Mouse (Mus musculus) kidney, adult 2 months (tissue): ENCODE results near the gene Pld1. TPM values are rescaled to one million over a fixed set of nuclear protein-coding genes. Genes with fewer than 3 reads are reported as not detected.

Experiments
- DNase-seq: peaks from one replicate; pipeline ENCODE4 v3.0.0; 2021
- H3K27ac ChIP-seq: fragments of 200-500 bp; 2 replicates; pipeline ENCODE4 v1.5.1; 2012; ENCODE audit warnings: low read depth, low read length, control low read depth, inconsistent platforms; ENCODE audit not compliant: insufficient read depth
- H3K27me3 ChIP-seq: fragments of 200-500 bp; replicated peaks from 2 replicates; pipeline ENCODE4 v1.6.1; 2012; ENCODE audit warnings: mild to moderate bottlenecking, moderate library complexity, low read length, inconsistent platforms; ENCODE audit not compliant: control insufficient read depth, insufficient read depth
- H3K36me3 ChIP-seq: fragments of 200-500 bp; 2 replicates; pipeline ENCODE4 v1.6.1; 2012; ENCODE audit warnings: mild to moderate bottlenecking, moderate library complexity, low read length, inconsistent platforms; ENCODE audit not compliant: control insufficient read depth, insufficient read depth
- H3K4me1 ChIP-seq: fragments of 200-500 bp; 2 replicates; pipeline ENCODE4 v1.6.1; 2011; ENCODE audit warnings: low read length; ENCODE audit not compliant: control insufficient read depth, insufficient read depth
- H3K4me3 ChIP-seq: fragments of 200-500 bp; 2 replicates; pipeline ENCODE4 v1.5.1; 2011; ENCODE audit warnings: mild to moderate bottlenecking, low read depth, low read length, control low read depth; ENCODE audit not compliant: insufficient read depth
- CTCF ChIP-seq: fragments of 200-500 bp; conservative IDR thresholded peaks from 2 replicates; pipeline ENCODE4 v1.5.1; 2011; ENCODE audit warnings: low read depth, mild to moderate bottlenecking, control low read depth, low read length, moderate library complexity, mixed read lengths; ENCODE audit not compliant: insufficient read depth, insufficient read length
- POLR2A ChIP-seq: fragments of 200-500 bp; IDR thresholded peaks from one replicate; pipeline ENCODE4 v1.6.1; 2011; ENCODE audit warnings: low read depth, low read length, control low read depth
- WGBS: fragments of 180-500 bp; shearing (Covaris S2); methylation state at CpG from one replicate; pipeline ENCODE4 v1.1.7; 2018; 5-methylcytosine and 5-hydroxymethylcytosine counted together
- polyA plus RNA-seq: library from polyadenylated mRNA; depleted of rRNA; stranded (reverse); fragments of >200 nt; gene quantifications from 2 replicates; pipeline ENCODE4 v1.2.3, GENCODE M21; 2012

The Pld1 gene
- polyA plus RNA-seq, 1 experiment = 5.8 TPM

DNA sequence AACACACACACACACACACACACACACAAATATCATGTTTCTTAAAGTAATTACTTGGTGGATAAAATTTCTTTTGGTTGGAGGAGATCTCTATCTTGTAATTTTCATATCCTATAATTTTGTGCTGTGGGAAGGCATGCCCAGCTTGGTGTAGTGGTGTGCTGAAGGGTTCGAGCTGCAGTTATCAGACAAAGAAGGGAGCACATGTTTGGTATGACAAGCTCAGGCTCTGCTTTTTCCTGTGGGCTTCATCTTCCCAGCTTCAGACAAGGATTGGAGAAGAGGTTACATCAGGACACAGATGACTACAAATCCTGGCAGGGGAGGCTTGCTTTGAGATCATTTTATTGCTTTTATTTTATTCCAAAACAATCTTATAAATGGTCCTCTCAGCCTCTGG lies 166.5 kb downstream of the Pld1 start:
- no peak overlapping the region for H3K4me3 ChIP-seq
- no peaks in the 10 kb centered on the region for H3K36me3 ChIP-seq
- peaks cover 3% of the 10 kb centered on the region; the same call in 1 of the 2 replicates for H3K4me1 ChIP-seq
- DNase-seq = no peak
- no peak overlapping the region for H3K27ac ChIP-seq
- no peak for TF ChIP-seq CTCF
- TF ChIP-seq POLR2A = no peak
- H3K27me3 ChIP-seq = no peaks in the 10 kb centered on the region
- WGBS = 70% methylated on average over 1 of the region's 1 CpGs

DNA sequence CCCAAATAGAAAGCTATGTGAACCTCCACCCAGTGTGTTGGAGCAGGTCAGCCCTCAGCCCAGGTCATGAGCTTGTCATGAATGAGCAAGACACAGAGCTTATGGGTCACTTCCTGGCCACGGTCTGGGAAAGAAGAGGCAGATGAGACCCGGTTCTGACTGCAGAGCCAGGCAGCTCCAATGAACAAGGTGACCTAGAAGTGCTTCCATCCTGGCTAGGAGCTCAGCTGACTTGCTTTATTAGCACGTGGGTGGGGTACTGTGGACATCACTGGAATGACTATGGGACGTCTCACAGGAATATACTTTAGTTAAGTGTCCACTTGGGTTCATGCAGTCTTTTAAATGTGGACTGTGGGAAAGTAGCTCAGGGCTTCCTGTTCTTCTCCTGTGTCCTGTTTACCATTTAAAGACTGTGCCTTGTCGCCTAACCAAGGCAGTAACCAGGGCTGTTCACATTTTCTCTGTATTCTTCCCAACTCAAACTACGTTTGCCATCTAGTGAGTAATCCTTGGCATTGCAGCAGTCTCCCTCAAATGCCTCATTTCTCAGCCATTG lies 169.0 kb downstream of the Pld1 start:
- Histone ChIP-seq H3K36me3 (no peaks in the 10 kb centered on the region; the same call in 1 of the 2 replicates), H3K27ac (no peak overlapping the region), H3K4me3 (no peak overlapping the region), H3K4me1 (peaks cover 9% of the 10 kb centered on the region; the same call in 1 of the 2 replicates), H3K27me3 (no peaks in the 10 kb centered on the region)
- 0 out of 2 replicates have a peak, but pooled peaks have one; percentile 18 for TF ChIP-seq CTCF
- no peak for TF ChIP-seq POLR2A
- DNase-seq = peak; percentile 68
- 23% methylated on average over 6 of the region's 6 CpGs for whole genome bisulfite sequencing

DNA sequence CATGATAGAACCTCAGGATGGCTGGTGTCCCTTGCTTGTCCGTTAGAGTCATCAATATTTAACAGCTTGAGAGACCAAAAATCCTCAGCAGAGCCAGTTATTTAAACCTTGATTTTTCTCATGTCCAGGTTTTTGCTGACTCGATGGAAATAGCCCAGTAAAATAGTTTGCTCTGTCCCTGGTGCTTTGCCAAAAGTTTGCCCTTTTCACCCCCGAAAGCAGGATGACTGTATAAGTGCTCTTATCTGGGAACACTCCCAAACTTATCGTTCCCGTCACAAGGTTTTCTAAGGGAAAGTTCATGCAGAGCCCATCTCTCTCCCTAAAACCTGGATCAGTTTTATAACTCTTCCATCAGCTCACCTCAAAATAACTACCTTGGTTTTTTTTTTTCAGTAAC lies 173.0 kb downstream of the Pld1 start:
- TF ChIP-seq CTCF = no peak
- no peak for TF ChIP-seq POLR2A
- H3K4me3 ChIP-seq = no peak overlapping the region
- H3K4me1 ChIP-seq = peaks cover 9% of the 10 kb centered on the region; the same call in 1 of the 2 replicates
- DNase-seq = peak; percentile 79
- H3K27me3 ChIP-seq = no peaks in the 10 kb centered on the region
- H3K36me3 ChIP-seq = no peaks in the 10 kb centered on the region; the same call in none of the 2 replicates
- WGBS = 37% methylated on average over 5 of the region's 5 CpGs
- no peak overlapping the region for H3K27ac ChIP-seq

DNA sequence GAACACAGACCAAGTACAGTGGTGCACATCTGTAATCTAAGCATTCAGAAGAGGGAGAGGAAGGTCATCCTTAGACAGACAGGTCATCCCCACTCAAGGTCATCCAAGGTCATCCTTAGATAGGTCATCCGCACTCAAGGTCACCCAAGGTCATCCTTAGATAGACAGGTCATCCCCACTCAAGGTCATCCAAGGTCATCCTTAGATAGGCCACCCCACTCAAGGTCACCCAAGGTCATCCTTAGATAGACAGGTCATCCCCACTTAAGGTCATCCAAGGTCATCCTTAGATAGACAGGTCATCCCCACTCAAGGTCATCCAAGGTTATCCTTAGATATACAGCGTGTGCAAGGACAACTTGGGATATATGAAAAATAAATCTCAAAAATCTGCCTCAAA lies 175.4 kb downstream of the Pld1 start:
- TF ChIP-seq POLR2A = no peak
- no peak for TF ChIP-seq CTCF
- Histone ChIP-seq H3K27ac (no peak overlapping the region), H3K4me3 (no peak overlapping the region), H3K36me3 (no peaks in the 10 kb centered on the region; the same call in none of the 2 replicates), H3K27me3 (no peaks in the 10 kb centered on the region), H3K4me1 (peaks cover 5% of the 10 kb centered on the region; the same call in 1 of the 2 replicates)
- DNase-seq = no peak
- 94% methylated on average over 2 of the region's 2 CpGs for WGBS

DNA sequence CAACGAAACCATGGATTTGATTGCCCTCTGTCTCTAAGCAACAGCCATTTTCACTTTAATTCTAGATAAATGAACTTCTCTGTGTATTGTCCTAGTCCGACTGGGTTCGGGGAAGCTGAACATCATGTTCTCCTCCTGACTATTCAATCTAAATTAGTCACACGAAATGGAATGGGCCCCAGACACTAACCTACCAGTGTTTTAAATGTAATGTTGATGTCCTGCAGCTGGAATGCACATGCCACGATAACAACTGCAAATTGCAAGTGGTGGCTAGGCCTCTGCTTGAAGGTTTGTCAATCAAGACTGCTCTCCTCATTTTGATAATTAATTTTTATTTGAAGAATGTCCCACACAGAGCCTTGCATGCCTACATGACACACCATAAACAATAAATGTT lies 203.2 kb downstream of the Pld1 start:
- Histone ChIP-seq H3K4me1 (no peaks in the 10 kb centered on the region), H3K27ac (no peak overlapping the region), H3K36me3 (no peaks in the 10 kb centered on the region), H3K4me3 (no peak overlapping the region), H3K27me3 (no peaks in the 10 kb centered on the region)
- 81% methylated on average over 5 of the region's 5 CpGs for WGBS
- DNase-seq = no peak
- TF ChIP-seq CTCF (no peak), POLR2A (no peak)

DNA sequence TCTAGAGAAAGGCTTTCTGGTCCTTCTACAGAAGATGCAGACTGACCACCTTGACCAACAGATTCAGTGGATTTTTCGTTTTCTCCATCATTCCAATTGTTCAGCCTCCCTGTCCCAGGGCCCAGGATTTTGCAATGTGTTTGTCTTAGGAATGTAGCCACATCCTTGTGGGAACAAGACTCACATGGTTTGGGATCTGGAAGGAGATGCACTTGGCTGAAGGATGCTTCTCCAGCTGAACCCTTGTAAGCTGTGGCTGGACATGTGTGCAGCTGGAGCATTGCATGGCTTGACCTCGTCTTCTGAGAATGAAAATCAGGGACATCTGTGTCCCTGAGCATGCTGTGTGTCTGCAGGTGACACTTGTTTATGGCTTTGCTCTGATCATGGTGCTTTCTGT lies 203.6 kb downstream of the Pld1 start:
- WGBS = 86% methylated on average over 2 of the region's 2 CpGs
- DNase-seq = no peak
- Histone ChIP-seq H3K36me3 (no peaks in the 10 kb centered on the region), H3K4me3 (no peak overlapping the region), H3K27me3 (no peaks in the 10 kb centered on the region), H3K27ac (no peak overlapping the region), H3K4me1 (no peaks in the 10 kb centered on the region)
- no peak for TF ChIP-seq POLR2A
- TF ChIP-seq CTCF = no peak

DNA sequence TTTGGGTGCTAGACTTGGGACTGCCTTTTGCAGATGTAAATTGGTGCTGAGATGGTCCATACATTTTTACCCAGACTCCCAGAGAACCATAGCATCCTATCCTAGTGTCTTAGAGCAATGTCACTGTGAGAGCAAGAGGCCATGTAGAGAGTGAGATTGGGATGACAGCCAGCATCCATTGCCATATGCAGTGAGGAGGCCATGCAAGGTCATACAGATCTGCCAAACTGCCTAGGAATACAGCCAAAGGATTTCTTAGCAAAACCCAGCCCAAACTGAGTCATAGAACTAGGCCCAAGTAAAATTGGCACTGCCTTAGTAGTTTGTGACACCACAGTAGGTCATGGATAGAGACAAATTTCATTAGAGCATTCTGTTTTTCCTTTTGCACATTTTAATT lies 206.2 kb downstream of the Pld1 start:
- Histone ChIP-seq H3K36me3 (no peaks in the 10 kb centered on the region), H3K27me3 (no peaks in the 10 kb centered on the region), H3K4me1 (no peaks in the 10 kb centered on the region), H3K4me3 (no peak overlapping the region), H3K27ac (no peak overlapping the region)
- peak; percentile 5 for DNase-seq
- no peak for TF ChIP-seq POLR2A
- no peak for TF ChIP-seq CTCF
